Mouse (Mus musculus): ENCODE measurements around the gene Hoxc10.

Gene Hoxc10

GRCm38 (mm10) chr15:103011928-103012486 lies 45.4 kb downstream of the Hoxc10 start:
- DNase-seq (ENCODE audit: low spot score in 2 of 2) = no peak

- no peak for DNase-seq (ENCODE audit: low spot score in 2 of 2)
Measured at GRCm38 (mm10) chr15:103013238-103013984, 46.8 kb downstream of the Hoxc10 start.

- DNase-seq (ENCODE audit: low spot score in 2 of 2) = no peak
Measured at GRCm38 (mm10) chr15:103014166-103015008, 47.8 kb downstream of the Hoxc10 start.

GRCm38 (mm10) chr15:103015009-103015399 lies 48.4 kb downstream of the Hoxc10 start:
- no peak for DNase-seq (ENCODE audit: low spot score in 2 of 2)

GRCm38 (mm10) chr15:103015406-103016166 lies 49.0 kb downstream of the Hoxc10 start:
- no peak for DNase-seq (ENCODE audit: low spot score in 2 of 2)

GRCm38 (mm10) chr15:103018636-103019035 lies 52.0 kb downstream of the Hoxc10 start, which contains the start of gene Hoxc4:
Gene Hoxc4 (plus strand): TSS chr15:103018934.
- no peak for DNase-seq (ENCODE audit: low spot score in 2 of 2)

- no peak for DNase-seq (ENCODE audit: low spot score in 2 of 2)
Measured at GRCm38 (mm10) chr15:103020899-103021418, 54.4 kb downstream of the Hoxc10 start.
